Mouse (Mus musculus): ENCODE measurements at regions not wholly inside any gene's neighbourhood (a gene's known extent, or its start where the extent isn't known, plus 50 kb on each side); places are given as distances from the start of the nearest gene placed in this dataset.

GRCm38 (mm10) chr2:108584799-108585198 is 695.7 kb upstream of the Kif18a start:
- H3K27me3 ChIP-seq = no peaks in the 10 kb centered on the region
- ATAC-seq = no peak
- H3K9ac ChIP-seq (replicated peaks) = no peak overlapping the region
- no peak overlapping the region for H3K27ac ChIP-seq
- H3K4me1 ChIP-seq (replicated peaks) = no peaks in the 10 kb centered on the region
- no peaks in the 10 kb centered on the region for H3K36me3 ChIP-seq
- no peak overlapping the region for H3K4me3 ChIP-seq (replicated peaks)
- no peak overlapping the region for H3K4me2 ChIP-seq (replicated peaks)
- H3K9me3 ChIP-seq = no peaks in the 10 kb centered on the region

- Histone ChIP-seq H3K36me3 (no peaks in the 10 kb centered on the region), H3K9ac (replicated peaks) (no peak overlapping the region), H3K9me3 (no peaks in the 10 kb centered on the region), H3K27ac (no peak overlapping the region), H3K4me2 (replicated peaks) (no peak overlapping the region), H3K4me3 (replicated peaks) (no peak overlapping the region), H3K27me3 (no peaks in the 10 kb centered on the region), H3K4me1 (replicated peaks) (no peaks in the 10 kb centered on the region)
- no peak for ATAC-seq
- 85% methylated on average over 3 of the region's 3 CpGs for WGBS
Measured at GRCm38 (mm10) chr2:108593555-108593954, 687.0 kb upstream of the Kif18a start.

DNA sequence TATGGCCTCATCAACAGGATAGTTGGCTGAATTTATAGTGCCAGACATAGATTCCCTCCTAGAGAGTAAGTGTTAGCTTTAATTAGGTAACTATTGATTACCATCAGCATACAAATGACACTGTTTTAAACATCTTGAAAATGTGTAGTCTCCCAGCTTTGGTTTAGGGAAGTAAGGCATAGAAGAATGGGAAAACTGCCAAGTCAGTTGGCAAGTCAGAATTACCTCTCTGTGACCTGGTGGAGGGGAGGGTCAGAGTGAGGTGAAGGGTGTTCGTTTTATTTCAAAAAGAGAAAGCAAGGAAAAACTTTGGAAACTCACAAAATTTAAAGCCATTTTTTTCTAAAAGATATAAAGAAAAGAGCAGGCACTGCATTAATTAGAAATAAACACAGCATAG is 680.2 kb upstream of the Kif18a start:
- Histone ChIP-seq H3K9me3 (no peaks in the 10 kb centered on the region), H3K4me3 (replicated peaks) (no peak overlapping the region), H3K4me1 (replicated peaks) (no peaks in the 10 kb centered on the region), H3K27ac (no peak overlapping the region), H3K9ac (replicated peaks) (no peak overlapping the region), H3K4me2 (replicated peaks) (no peak overlapping the region), H3K36me3 (no peaks in the 10 kb centered on the region), H3K27me3 (no peaks in the 10 kb centered on the region)
- WGBS = 66% methylated on average over 1 of the region's 1 CpGs
- no peak for ATAC-seq

DNA sequence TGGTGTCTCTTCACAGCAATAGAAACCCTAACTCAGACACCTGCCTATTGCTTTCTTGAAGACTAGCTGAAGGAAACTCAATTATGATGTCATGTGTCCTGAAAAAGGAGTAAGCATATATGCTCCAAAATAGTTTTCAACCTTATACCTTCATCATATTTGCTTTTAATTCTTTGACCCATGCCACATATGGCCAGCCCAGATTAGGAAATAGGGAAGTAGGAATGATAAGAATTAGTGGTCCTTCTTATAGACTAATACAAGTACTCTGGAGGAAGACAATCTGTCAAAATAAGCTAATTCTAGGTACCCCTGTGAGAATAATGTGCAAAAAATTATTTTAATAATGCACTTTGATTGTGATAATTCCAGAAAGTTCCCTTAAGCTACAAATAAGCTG is 661.0 kb upstream of the Kif18a start:
- no peak overlapping the region for H3K4me3 ChIP-seq (replicated peaks)
- ATAC-seq = no peak
- H3K9ac ChIP-seq (replicated peaks) = no peak overlapping the region
- no peak overlapping the region for H3K27ac ChIP-seq
- no peaks in the 10 kb centered on the region for H3K9me3 ChIP-seq
- no peaks in the 10 kb centered on the region for H3K4me1 ChIP-seq (replicated peaks)
- H3K36me3 ChIP-seq = no peaks in the 10 kb centered on the region
- H3K4me2 ChIP-seq (replicated peaks) = no peak overlapping the region
- no peaks in the 10 kb centered on the region for H3K27me3 ChIP-seq

DNA sequence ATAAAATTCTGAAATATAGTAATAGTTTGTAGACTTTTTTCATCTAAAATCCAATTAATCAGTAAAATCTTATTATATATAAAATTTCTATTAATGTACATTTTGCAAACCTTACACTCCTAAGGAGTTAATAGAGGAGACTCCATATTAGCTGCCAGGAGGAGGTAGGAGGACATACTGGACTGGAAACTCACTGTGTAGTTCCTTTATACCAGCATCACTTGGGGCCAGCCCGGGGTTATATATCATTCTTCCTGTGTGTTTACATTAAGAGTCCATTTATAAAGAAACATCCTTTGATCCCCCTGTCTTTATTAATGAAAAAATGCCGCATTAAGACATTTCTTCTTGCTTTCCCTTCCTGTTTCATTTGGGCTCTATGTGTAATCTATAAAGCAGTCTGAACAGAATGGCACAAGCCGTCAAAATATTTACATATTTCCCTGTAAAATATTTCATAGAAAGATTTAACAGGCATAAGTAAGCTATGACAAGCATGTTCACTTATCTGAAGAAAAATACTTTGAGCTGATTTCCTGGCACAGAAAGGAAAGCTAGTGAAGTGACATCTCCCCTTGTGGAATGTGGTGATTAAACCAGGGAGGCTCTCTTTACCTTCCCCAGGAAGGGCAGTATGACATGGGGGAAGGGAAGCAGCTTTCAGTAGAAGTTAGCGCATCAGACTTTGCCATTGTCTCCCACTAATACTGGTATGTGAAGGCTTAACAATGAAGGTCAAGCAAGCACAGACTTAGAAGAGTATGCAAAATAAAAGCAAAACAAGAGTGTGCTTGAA is 658.0 kb upstream of the Kif18a start:
- no peak overlapping the region for H3K27ac ChIP-seq
- no peaks in the 10 kb centered on the region for H3K4me1 ChIP-seq (replicated peaks)
- H3K9ac ChIP-seq (replicated peaks) = no peak overlapping the region
- H3K27me3 ChIP-seq = no peaks in the 10 kb centered on the region
- 77% methylated on average over 4 of the region's 4 CpGs for WGBS
- no peaks in the 10 kb centered on the region for H3K9me3 ChIP-seq
- ATAC-seq = no peak
- H3K4me3 ChIP-seq (replicated peaks) = no peak overlapping the region
- H3K4me2 ChIP-seq (replicated peaks) = no peak overlapping the region
- H3K36me3 ChIP-seq = no peaks in the 10 kb centered on the region

DNA sequence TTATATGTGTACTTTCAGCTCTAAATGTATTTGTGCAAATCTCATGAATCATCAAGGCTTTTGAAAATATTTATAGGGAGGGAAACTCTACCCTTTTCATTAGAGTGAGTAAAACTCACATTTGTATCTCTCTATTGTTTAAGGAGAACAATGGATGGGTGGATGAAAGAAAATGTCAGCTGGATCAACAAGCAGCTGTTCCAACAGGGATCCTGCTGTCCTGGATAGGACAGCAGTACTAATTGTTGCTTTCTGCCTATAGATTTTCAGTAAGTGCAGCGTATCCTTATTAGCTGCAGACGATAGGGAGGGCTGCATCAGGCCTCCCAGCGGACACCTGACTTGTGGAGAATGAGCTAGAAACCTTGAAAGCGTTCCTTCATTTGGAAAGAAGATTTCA is 644.9 kb upstream of the Kif18a start:
- ATAC-seq = no peak
- no peak overlapping the region for H3K4me2 ChIP-seq (replicated peaks)
- H3K9me3 ChIP-seq = no peaks in the 10 kb centered on the region
- H3K27ac ChIP-seq = no peak overlapping the region
- no peaks in the 10 kb centered on the region for H3K27me3 ChIP-seq
- no peak overlapping the region for H3K4me3 ChIP-seq (replicated peaks)
- H3K36me3 ChIP-seq = no peaks in the 10 kb centered on the region
- H3K4me1 ChIP-seq (replicated peaks) = no peaks in the 10 kb centered on the region
- no peak overlapping the region for H3K9ac ChIP-seq (replicated peaks)
- WGBS = 59% methylated on average over 4 of the region's 4 CpGs

GRCm38 (mm10) chr2:108660697-108661388 is 619.7 kb upstream of the Kif18a start:
- H3K9me3 ChIP-seq = no peaks in the 10 kb centered on the region
- no peak overlapping the region for H3K4me3 ChIP-seq (replicated peaks)
- no peak overlapping the region for H3K9ac ChIP-seq (replicated peaks)
- no peak overlapping the region for H3K27ac ChIP-seq
- no peak for ATAC-seq
- WGBS = 68% methylated on average over 4 of the region's 4 CpGs
- no peak overlapping the region for H3K4me2 ChIP-seq (replicated peaks)
- H3K27me3 ChIP-seq = no peaks in the 10 kb centered on the region
- no peaks in the 10 kb centered on the region for H3K36me3 ChIP-seq
- H3K4me1 ChIP-seq (replicated peaks) = no peaks in the 10 kb centered on the region

- no peak overlapping the region for H3K9ac ChIP-seq (replicated peaks)
- no peak for ATAC-seq
- H3K4me3 ChIP-seq (replicated peaks) = no peak overlapping the region
- H3K27me3 ChIP-seq = no peaks in the 10 kb centered on the region
- WGBS = 75% methylated on average over 2 of the region's 2 CpGs
- H3K4me2 ChIP-seq (replicated peaks) = no peak overlapping the region
- no peak overlapping the region for H3K27ac ChIP-seq
- H3K36me3 ChIP-seq = no peaks in the 10 kb centered on the region
- no peaks in the 10 kb centered on the region for H3K9me3 ChIP-seq
- H3K4me1 ChIP-seq (replicated peaks) = no peaks in the 10 kb centered on the region
Measured at GRCm38 (mm10) chr2:108677777-108678380, 602.7 kb upstream of the Kif18a start.

- WGBS = 91% methylated on average over 3 of the region's 3 CpGs
- H3K4me3 ChIP-seq (replicated peaks) = no peak overlapping the region
- H3K4me1 ChIP-seq (replicated peaks) = no peaks in the 10 kb centered on the region
- H3K9me3 ChIP-seq = no peaks in the 10 kb centered on the region
- no peak overlapping the region for H3K27ac ChIP-seq
- no peak for ATAC-seq
- no peaks in the 10 kb centered on the region for H3K36me3 ChIP-seq
- H3K27me3 ChIP-seq = no peaks in the 10 kb centered on the region
- H3K4me2 ChIP-seq (replicated peaks) = no peak overlapping the region
- H3K9ac ChIP-seq (replicated peaks) = no peak overlapping the region
Measured at GRCm38 (mm10) chr2:108681574-108681973, 599.0 kb upstream of the Kif18a start.

GRCm38 (mm10) chr2:108686019-108686743 is 594.4 kb upstream of the Kif18a start:
- no peaks in the 10 kb centered on the region for H3K9me3 ChIP-seq
- H3K4me2 ChIP-seq (replicated peaks) = no peak overlapping the region
- H3K36me3 ChIP-seq = no peaks in the 10 kb centered on the region
- WGBS = 83% methylated on average over 6 of the region's 6 CpGs
- no peak overlapping the region for H3K9ac ChIP-seq (replicated peaks)
- no peaks in the 10 kb centered on the region for H3K4me1 ChIP-seq (replicated peaks)
- no peak overlapping the region for H3K27ac ChIP-seq
- no peaks in the 10 kb centered on the region for H3K27me3 ChIP-seq
- no peak overlapping the region for H3K4me3 ChIP-seq (replicated peaks)
- ATAC-seq = no peak

DNA sequence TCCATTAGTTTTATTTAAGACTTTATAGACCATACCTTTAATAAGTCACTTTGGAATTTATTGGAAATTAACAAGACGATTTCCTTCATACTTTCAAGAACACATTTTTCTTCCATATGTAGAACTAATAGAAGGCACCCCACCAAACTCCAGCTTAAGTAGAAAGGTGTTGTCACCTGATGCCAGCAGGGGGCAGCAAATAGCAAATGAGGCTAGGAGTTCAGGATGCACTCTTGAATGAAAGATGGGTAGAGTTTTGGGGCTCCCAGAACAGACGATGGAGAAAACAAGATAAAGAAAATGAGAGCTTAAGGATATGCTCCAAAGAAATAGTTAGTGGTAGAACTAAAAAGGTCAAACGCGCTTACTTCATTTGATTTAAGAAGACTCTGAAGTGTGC is 590.4 kb upstream of the Kif18a start:
- Histone ChIP-seq H3K9ac (replicated peaks) (no peak overlapping the region), H3K4me3 (replicated peaks) (no peak overlapping the region), H3K27ac (no peak overlapping the region), H3K4me1 (replicated peaks) (no peaks in the 10 kb centered on the region), H3K9me3 (no peaks in the 10 kb centered on the region), H3K4me2 (replicated peaks) (no peak overlapping the region), H3K36me3 (no peaks in the 10 kb centered on the region), H3K27me3 (no peaks in the 10 kb centered on the region)
- WGBS = 48% methylated on average over 4 of the region's 4 CpGs
- ATAC-seq = no peak
